Comparison of ENCODE assay signal across 25 mouse cellular contexts in the genomic region with DNA sequence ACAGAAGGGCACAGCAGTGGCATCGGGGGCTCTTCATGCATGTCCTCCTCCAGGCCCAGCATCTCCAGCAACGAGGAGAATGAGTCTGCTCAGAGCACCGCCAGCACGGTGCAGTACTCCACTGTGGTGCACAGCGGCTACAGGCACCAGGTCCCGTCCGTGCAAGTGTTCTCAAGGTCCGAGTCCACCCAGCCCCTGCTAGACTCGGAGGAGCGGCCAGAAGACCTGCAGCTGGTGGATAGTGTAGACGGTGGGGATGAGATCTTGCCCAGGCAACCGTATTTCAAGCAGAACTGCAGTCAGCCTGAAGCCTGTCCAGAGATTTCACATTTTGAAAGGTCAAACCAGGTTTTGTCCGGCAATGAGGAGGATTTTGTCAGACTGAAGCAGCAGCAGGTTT.
"Had no signal": no experiment of that assay in that cellular context is flagged by ENCODE, and none has a peak within 500 bp of the region (broad histone marks: within the 10 kb centered on the region; RNA-seq: fewer than 3 reads in every experiment).

No protein-coding gene starts in this region.

- ATAC-seq: hindbrain, embryonic 16.5 days; inflammation-experienced regulatory T-cells, adult 6 months; intestine, embryonic 15.5 days; intestine, postnatal 0 days had no signal

- H3K4me1 ChIP-seq: heart, embryonic 13.5 days; heart, embryonic 15.5 days; hindbrain, embryonic 10.5 days; hindbrain, embryonic 12.5 days; intestine, embryonic 15.5 days; limb, embryonic 10.5 days; liver, embryonic 13.5 days had no signal

- H3K9me3 ChIP-seq: heart, embryonic 13.5 days; heart, embryonic 15.5 days; hindbrain, embryonic 10.5 days; hindbrain, embryonic 12.5 days; intestine, embryonic 15.5 days; limb, embryonic 10.5 days; limb, embryonic 12.5 days; liver, embryonic 13.5 days had no signal

- H3K27me3 ChIP-seq: heart, embryonic 13.5 days; heart, embryonic 15.5 days; hindbrain, embryonic 12.5 days; intestine, embryonic 15.5 days; limb, embryonic 12.5 days; liver, embryonic 13.5 days had no signal

- H3K4me3 ChIP-seq: gastrocnemius, adult 2 months; heart, adult 2 months; heart, embryonic 13.5 days; heart, embryonic 15.5 days; hindbrain, embryonic 10.5 days; hindbrain, embryonic 12.5 days; intestine, embryonic 15.5 days; layer of hippocampus, adult 2 months; left cerebral cortex, adult 2 months; limb, embryonic 10.5 days; limb, embryonic 12.5 days; liver, embryonic 13.5 days had no signal

- DNase-seq: gastrocnemius, adult 2 months; gastrocnemius, postnatal 10 days; gastrocnemius, postnatal 25 days; heart, adult 2 months; heart, postnatal 14 days; heart, postnatal 4 days; kidney, adult 18-20 months; kidney, adult 8-10 months; kidney, postnatal 10 days; kidney, postnatal 25 days; kidney, postnatal 4 days; liver; liver, embryonic 13.5 days had no signal
